Comparison of ENCODE assay signal across 18 mouse cellular contexts in genomic region chr10:109603241-109603640, GRCm38 (mm10).
"Had no signal": no experiment of that assay in that cellular context is flagged by ENCODE, and none has a peak within 500 bp of the region (broad histone marks: within the 10 kb centered on the region; RNA-seq: fewer than 3 reads in every experiment).

No protein-coding gene starts in this region.

- H3K36me3 ChIP-seq: lung, embryonic 15.5 days; midbrain, embryonic 13.5 days; midbrain, embryonic 15.5 days; neural tube, embryonic 12.5 days; stomach, embryonic 15.5 days had no signal

- ATAC-seq: liver, postnatal 0 days; lung, postnatal 0 days; midbrain, embryonic 13.5 days; midbrain, embryonic 15.5 days had no signal

- H3K4me2 ChIP-seq: lung, embryonic 15.5 days; midbrain, embryonic 11.5 days; midbrain, embryonic 13.5 days; midbrain, embryonic 15.5 days; neural tube, embryonic 12.5 days; stomach, embryonic 15.5 days had no signal

- H3K27ac ChIP-seq: lung, embryonic 15.5 days; macrophage; midbrain, embryonic 13.5 days; midbrain, embryonic 15.5 days; neural tube, embryonic 12.5 days; stomach, embryonic 15.5 days; stomach, postnatal 0 days had no signal

- H3K4me3 ChIP-seq: lung, embryonic 15.5 days; megakaryocyte, embryonic 14.5 days; midbrain, embryonic 13.5 days; midbrain, embryonic 15.5 days; neural tube, embryonic 12.5 days; stomach, embryonic 15.5 days had no signal

- H3K27me3 ChIP-seq: lung, embryonic 15.5 days; megakaryocyte, embryonic 14.5 days; midbrain, embryonic 13.5 days; midbrain, embryonic 15.5 days; neural tube, embryonic 12.5 days; stomach, embryonic 15.5 days had no signal

- H3K4me1 ChIP-seq: lung, embryonic 15.5 days; megakaryocyte, embryonic 14.5 days; stomach, embryonic 15.5 days had no signal

- H3K9ac ChIP-seq: liver, postnatal 0 days; lung, embryonic 15.5 days; midbrain, embryonic 13.5 days; midbrain, embryonic 15.5 days; neural tube, embryonic 12.5 days; stomach, embryonic 15.5 days had no signal

- DNase-seq: liver, postnatal 0 days; lung, adult 2 months; lung, postnatal 14 days; lung, postnatal 36 days; right cerebral cortex, postnatal 14 days; thymus, adult 2 months; thymus, postnatal 25 days; thymus, postnatal 4 days had no signal

- H3K9me3 ChIP-seq: lung, embryonic 15.5 days; midbrain, embryonic 13.5 days; midbrain, embryonic 15.5 days; neural tube, embryonic 12.5 days; stomach, embryonic 15.5 days had no signal
